Comparison of ENCODE assay signal across 45 mouse cellular contexts in genomic region chr13:21397486-21397885, GRCm38 (mm10). TPM values are rescaled to one million over a fixed set of nuclear protein-coding genes. Genes with fewer than 3 reads are reported as not detected.
"Had no signal": no experiment of that assay in that cellular context is flagged by ENCODE, and none has a peak within 500 bp of the region (broad histone marks: within the 10 kb centered on the region; RNA-seq: fewer than 3 reads in every experiment).

No protein-coding gene starts in this region.

- H3K27ac ChIP-seq: limb, embryonic 10.5 days; limb, embryonic 12.5 days; limb, embryonic 13.5 days; limb, embryonic 15.5 days; liver, embryonic 12.5 days; liver, embryonic 13.5 days; liver, embryonic 14.5 days; liver, embryonic 15.5 days; lung, embryonic 15.5 days; macrophage; midbrain, embryonic 10.5 days; midbrain, embryonic 12.5 days; midbrain, embryonic 13.5 days; midbrain, embryonic 15.5 days; neural tube, embryonic 12.5 days had no signal

- H3K4me3 ChIP-seq: limb, embryonic 10.5 days; limb, embryonic 12.5 days; limb, embryonic 13.5 days; limb, embryonic 15.5 days; liver, embryonic 12.5 days; liver, embryonic 13.5 days; liver, embryonic 15.5 days; lung, embryonic 15.5 days; megakaryocyte, embryonic 14.5 days; midbrain, embryonic 10.5 days; midbrain, embryonic 12.5 days; midbrain, embryonic 13.5 days; midbrain, embryonic 15.5 days; myocyte; neural tube, embryonic 12.5 days had no signal

- H3K9ac ChIP-seq: limb, embryonic 12.5 days; limb, embryonic 13.5 days; limb, embryonic 15.5 days; liver, embryonic 12.5 days; liver, embryonic 13.5 days; liver, embryonic 14.5 days; liver, embryonic 15.5 days; liver, postnatal 0 days; lung, embryonic 14.5 days; lung, embryonic 15.5 days; midbrain, embryonic 12.5 days; midbrain, embryonic 13.5 days; midbrain, embryonic 15.5 days; neural tube, embryonic 12.5 days had no signal

- H3K27me3 ChIP-seq: limb, embryonic 12.5 days; limb, embryonic 13.5 days; limb, embryonic 15.5 days; liver, embryonic 12.5 days; liver, embryonic 13.5 days; liver, embryonic 15.5 days; lung, embryonic 15.5 days; megakaryocyte, embryonic 14.5 days; midbrain, embryonic 12.5 days; midbrain, embryonic 13.5 days; midbrain, embryonic 15.5 days; neural tube, embryonic 12.5 days had no signal

- DNase-seq: left cerebral cortex, postnatal 4 days; liver; liver, embryonic 13.5 days; liver, postnatal 0 days; lung, adult 18-20 months; lung, adult 2 months; lung, embryonic 14.5 days; lung, postnatal 10 days; lung, postnatal 14 days; lung, postnatal 4 days had no signal

- ATAC-seq: liver, embryonic 12.5 days; liver, postnatal 0 days; lung, postnatal 0 days; midbrain, embryonic 13.5 days; midbrain, embryonic 15.5 days; midbrain, embryonic 16.5 days had no signal

- H3K4me2 ChIP-seq: limb, embryonic 12.5 days; limb, embryonic 13.5 days; limb, embryonic 15.5 days; liver, embryonic 11.5 days; liver, embryonic 12.5 days; liver, embryonic 13.5 days; liver, embryonic 15.5 days; lung, embryonic 14.5 days; lung, embryonic 15.5 days; midbrain, embryonic 11.5 days; midbrain, embryonic 12.5 days; midbrain, embryonic 13.5 days; midbrain, embryonic 15.5 days; neural tube, embryonic 12.5 days had no signal

- H3K9me3 ChIP-seq: limb, embryonic 10.5 days; limb, embryonic 12.5 days; limb, embryonic 13.5 days; limb, embryonic 15.5 days; liver, embryonic 12.5 days; liver, embryonic 13.5 days; liver, embryonic 15.5 days; lung, embryonic 15.5 days; midbrain, embryonic 12.5 days; midbrain, embryonic 13.5 days; midbrain, embryonic 15.5 days; neural tube, embryonic 12.5 days had no signal

RNA-seq across cellular contexts. Expression of gene Pgbd1, which starts 43.4 kb away (rescaled TPM):
- total RNA-seq: megakaryocyte, adult 5-6 weeks had no signal
- polyA plus RNA-seq: macrophage had no signal

RNA-seq across cellular contexts. Expression of gene Olfr1367, which starts 50.8 kb away (rescaled TPM):
- total RNA-seq: left cerebral cortex, postnatal 10 days; left cerebral cortex, postnatal 14 days; left cerebral cortex, postnatal 25 days; left cerebral cortex, postnatal 36 days; left cerebral cortex, postnatal 4 days; liver, adult 2 months; megakaryocyte progenitor cell, adult 5-6 weeks; megakaryocyte, adult 5-6 weeks; megakaryocyte-erythroid progenitor cell, adult 5-6 weeks; midbrain, postnatal 0 days; monocyte, adult 5-6 weeks had no signal
- polyA plus RNA-seq: limb, embryonic 10.5 days; limb, embryonic 11.5 days; limb, embryonic 12.5 days; limb, embryonic 13.5 days; limb, embryonic 14.5 days; limb, embryonic 15.5 days; liver, adult 2 months; liver, embryonic 11.5 days; liver, embryonic 12.5 days; liver, embryonic 13.5 days; liver, embryonic 14.5 days; liver, embryonic 15.5 days; liver, embryonic 16.5 days; liver, postnatal 0 days; lung, adult 2 months; lung, embryonic 14.5 days; lung, embryonic 15.5 days; lung, embryonic 16.5 days; lung, postnatal 0 days; macrophage; midbrain, embryonic 10.5 days; midbrain, embryonic 11.5 days; midbrain, embryonic 12.5 days; midbrain, embryonic 13.5 days; midbrain, embryonic 15.5 days; midbrain, embryonic 16.5 days; midbrain, postnatal 0 days; myocyte; neural tube, embryonic 11.5 days; neural tube, embryonic 12.5 days had no signal
